Mouse (Mus musculus) MEL-GATA-1-ER (cell line): ENCODE results near the gene Prkca.

ENCODE experiments used
- DNase-seq: peaks from one replicate; pipeline ENCODE4 v3.0.0-alpha.2; 2012; ENCODE audit warnings: low read depth; ENCODE audit errors: extremely low read depth

Prkca gene

DNA sequence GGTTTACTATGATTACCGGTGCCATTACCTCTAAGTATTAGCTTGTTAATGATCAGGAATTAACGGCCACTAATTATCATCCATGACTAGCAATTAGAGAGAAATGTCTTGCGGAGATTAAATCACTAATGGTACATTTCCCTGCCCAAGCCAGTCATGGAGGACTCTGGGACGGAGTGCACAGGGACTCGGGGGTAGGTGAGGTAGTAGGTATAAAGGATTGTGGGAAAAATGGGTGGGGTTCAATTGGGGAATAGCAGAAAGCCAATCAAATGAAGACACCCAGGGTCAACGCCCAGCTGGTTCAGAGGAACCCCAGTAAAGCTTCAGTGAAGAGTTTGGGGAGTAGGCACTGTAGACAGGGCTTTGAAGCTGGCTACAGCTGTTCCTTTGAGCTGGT is 456.4 kb downstream of the Prkca start:
- DNase-seq = no peak
